Mouse (Mus musculus) CH12.LX (cell line): Measurements from ENCODE around the gene Chga.

Experiments used
- BHLHE40 ChIP-seq: IDR thresholded peaks from 2 replicates; pipeline ENCODE4 v1.6.1; 2011; ENCODE audit warnings: mild to moderate bottlenecking, low read depth, low read length, improper control_type of control experiment
- CTCF ChIP-seq, 2 experiments: IDR thresholded peaks in 1 of 2; conservative IDR thresholded peaks in 1 of 2; 2 replicates each; pipeline ENCODE4 v1.5.1; 2011 to 2012; ENCODE audit warnings: low read depth in 2 of 2, low read length in 2 of 2, improper control_type of control experiment in 1 of 2, inconsistent platforms in 1 of 2, mild to moderate bottlenecking in 1 of 2, moderate library complexity in 1 of 2
- ELF1 ChIP-seq: IDR thresholded peaks from 2 replicates; pipeline ENCODE4 v1.6.1; 2014; ENCODE audit warnings: low read depth, mild to moderate bottlenecking, inconsistent platforms, low read length, improper control_type of control experiment
- ETS1 ChIP-seq: conservative IDR thresholded peaks from 2 replicates; pipeline ENCODE4 v1.6.1; 2012; ENCODE audit warnings: low read depth, mild to moderate bottlenecking, inconsistent platforms, low read length, improper control_type of control experiment, moderate library complexity
- MAZ ChIP-seq: IDR thresholded peaks from 2 replicates; pipeline ENCODE4 v1.6.1; 2012; ENCODE audit warnings: low read depth, mild to moderate bottlenecking, inconsistent platforms, low read length, improper control_type of control experiment, moderate library complexity
- MYC ChIP-seq: IDR thresholded peaks from 2 replicates; pipeline ENCODE4 v1.6.1; 2011; ENCODE audit warnings: low read depth, mild to moderate bottlenecking, improper control_type of control experiment, low read length
- PAX5 ChIP-seq: IDR thresholded peaks from 2 replicates; pipeline ENCODE4 v1.6.1; 2012; ENCODE audit warnings: low read length, inconsistent platforms, mixed read lengths
- POLR2A ChIP-seq: IDR thresholded peaks from 2 replicates; pipeline ENCODE4 v1.6.1; 2011; ENCODE audit warnings: low read depth, mild to moderate bottlenecking, improper control_type of control experiment, low read length
- TBP ChIP-seq: conservative IDR thresholded peaks from 2 replicates; pipeline ENCODE4 v1.6.1; 2011; ENCODE audit warnings: low read depth, low read length, improper control_type of control experiment
- TCF12 ChIP-seq: IDR thresholded peaks from 2 replicates; pipeline ENCODE4 v1.6.1; 2014; ENCODE audit warnings: low read depth, mild to moderate bottlenecking, inconsistent platforms, low read length, improper control_type of control experiment
- ZKSCAN1 ChIP-seq: IDR thresholded peaks from 2 replicates; pipeline ENCODE4 v1.6.1; 2012; ENCODE audit warnings: low read depth, inconsistent platforms, low read length, improper control_type of control experiment, borderline replicate concordance

- TF ChIP-seq BHLHE40: no peak
- no peak for TF ChIP-seq CTCF (conservative IDR thresholded peaks at IDR 0.05 in 1 of 2, IDR thresholded peaks at IDR 0.05 in 1 of 2; ENCODE audit: low read depth in 2 of 2, low read length in 2 of 2)
- TF ChIP-seq MYC: no peak
- TF ChIP-seq TCF12: no peak
- no peak for TF ChIP-seq POLR2A
- no peak for TF ChIP-seq ETS1
- TF ChIP-seq ELF1: no peak
- no peak for TF ChIP-seq MAZ
- no peak for TF ChIP-seq TBP
- no peak for TF ChIP-seq PAX5
- TF ChIP-seq ZKSCAN1: no peak
Observed at GRCm38 (mm10) chr12:102565086-102565485, 10.3 kb downstream of the Chga start.
